Mouse (Mus musculus) heart, embryonic 16.5 days (tissue): Measurements from ENCODE around the gene Syne3. TPM values are rescaled to one million over a fixed set of nuclear protein-coding genes. Genes with fewer than 3 reads are reported as not detected.

Experiments
- ATAC-seq: fragments of 200-750 bp; cut with Nextera tagmentation; replicated peaks from 2 replicates; pipeline ENCODE4 v1.8.0; 2017; ENCODE audit warnings: moderate number of reproducible peaks; ENCODE audit not compliant: insufficient read depth, low FRiP score; ENCODE audit errors: extremely low read depth
- H3K27ac ChIP-seq: fragments of 300-500 bp; sonication (generic); 2 replicates; pipeline ENCODE4 v1.5.1; 2014; ENCODE audit warnings: mild to moderate bottlenecking, low read length, control low read depth, moderate library complexity
- H3K27me3 ChIP-seq: fragments of 300-500 bp; sonication (generic); 2 replicates; pipeline ENCODE4 v1.6.1; 2014; ENCODE audit warnings: low read length, mixed read lengths; ENCODE audit not compliant: control insufficient read depth, insufficient read depth
- H3K36me3 ChIP-seq: fragments of 300-500 bp; sonication (generic); 2 replicates; pipeline ENCODE4 v1.6.1; 2014; ENCODE audit not compliant: control insufficient read depth, insufficient read depth
- H3K4me1 ChIP-seq: fragments of 300-500 bp; sonication (generic); 2 replicates; pipeline ENCODE4 v1.6.1; 2014; ENCODE audit warnings: low read length, mixed read lengths; ENCODE audit not compliant: control insufficient read depth, insufficient read depth
- H3K4me2 ChIP-seq: fragments of 300-500 bp; sonication (generic); 2 replicates; pipeline ENCODE4 v1.6.1; 2014; ENCODE audit warnings: low read depth, mild to moderate bottlenecking, control low read depth, low read length
- H3K4me3 ChIP-seq: fragments of 300-500 bp; sonication (generic); 2 replicates; pipeline ENCODE4 v1.5.1; 2014; ENCODE audit warnings: mild to moderate bottlenecking, control low read depth, low read length
- H3K9ac ChIP-seq: fragments of 300-500 bp; sonication (generic); 2 replicates; pipeline ENCODE4 v1.6.1; 2014; ENCODE audit warnings: low read length, control low read depth
- H3K9me3 ChIP-seq: fragments of 300-500 bp; sonication (generic); replicated peaks from 2 replicates; pipeline ENCODE4 v1.6.1; 2016; ENCODE audit warnings: low read length; ENCODE audit not compliant: control insufficient read depth
- WGBS: fragments of 180-500 bp; shearing (Covaris S2); extraction: QIAGEN DNeasy Blood & Tissue Kit; methylation state at CpG from one replicate; pipeline ENCODE4 v1.1.7; 2014; 5-methylcytosine and 5-hydroxymethylcytosine counted together
- polyA plus RNA-seq: library from polyadenylated mRNA; unstranded; fragments of >200 nt; fragmentation: Nextera tagmentation; extraction: Ambion mirVana; gene quantifications from 2 replicates; pipeline ENCODE4 v1.2.1, GENCODE M21; 2015

Syne3 gene
- polyA plus RNA-seq, 1 experiment from 2014 or later = 1.9 TPM

- Histone ChIP-seq H3K4me1 (no peaks in the 10 kb centered on the region), H3K9me3 (no peaks in the 10 kb centered on the region), H3K27me3 (no peaks in the 10 kb centered on the region), H3K9ac (no peak overlapping the region), H3K4me3 (no peak overlapping the region), H3K4me2 (no peak overlapping the region), H3K27ac (no peak overlapping the region), H3K36me3 (no peaks in the 10 kb centered on the region)
- WGBS = 81% methylated on average over 7 of the region's 7 CpGs
- ATAC-seq = no peak
Measured at GRCm38 (mm10) chr12:104921071-104921470, 88.5 kb downstream of the Syne3 start.

DNA sequence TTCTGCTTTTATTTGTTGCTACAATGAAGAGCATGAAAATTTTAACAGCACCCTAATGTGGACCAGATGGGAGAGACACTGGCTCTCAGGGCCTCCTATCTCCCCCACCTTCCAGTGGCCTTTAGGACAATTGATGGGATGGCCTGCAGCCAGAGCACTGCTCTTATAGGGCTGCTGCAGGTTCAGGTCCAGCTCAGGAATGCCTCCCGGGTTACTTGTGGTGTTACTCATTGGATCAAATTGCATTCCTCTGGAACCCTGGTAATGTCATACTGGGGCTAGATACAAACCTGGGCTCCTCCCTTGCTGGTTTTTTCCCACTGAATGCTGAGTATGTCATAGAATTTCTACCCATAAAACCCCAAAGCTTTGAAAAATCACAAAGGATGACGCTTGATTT, 90.4 kb downstream of the Syne3 start:
- Histone ChIP-seq H3K4me3 (no peak overlapping the region), H3K4me2 (no peak overlapping the region), H3K9ac (no peak overlapping the region), H3K9me3 (no peaks in the 10 kb centered on the region), H3K27me3 (no peaks in the 10 kb centered on the region), H3K27ac (no peak overlapping the region), H3K4me1 (no peaks in the 10 kb centered on the region), H3K36me3 (no peaks in the 10 kb centered on the region)
- ATAC-seq = no peak
- WGBS = 63% methylated on average over 2 of the region's 2 CpGs

DNA sequence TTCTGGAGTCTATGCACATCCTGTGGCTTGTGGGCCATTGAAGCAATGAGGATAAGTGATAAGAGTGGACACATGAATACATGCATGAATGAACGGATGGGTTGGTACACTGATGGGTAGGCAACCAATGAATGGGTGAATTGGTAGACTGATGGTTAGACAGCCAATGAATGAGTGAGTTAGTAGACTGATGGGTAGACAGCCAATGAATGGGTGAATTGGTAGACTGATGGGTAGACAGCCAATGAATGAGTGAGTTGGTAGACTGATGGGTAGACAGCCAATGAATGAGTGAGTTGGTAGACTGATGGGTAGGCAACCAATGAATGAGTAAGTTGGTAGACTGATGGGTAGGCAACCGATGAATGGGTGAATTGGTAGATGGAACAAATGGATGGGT, 91.7 kb downstream of the Syne3 start:
- H3K27me3 ChIP-seq = no peaks in the 10 kb centered on the region
- H3K9me3 ChIP-seq = no peaks in the 10 kb centered on the region
- 93% methylated on average over 2 of the region's 2 CpGs for WGBS
- no peaks in the 10 kb centered on the region for H3K4me1 ChIP-seq
- H3K36me3 ChIP-seq = no peaks in the 10 kb centered on the region
- H3K27ac ChIP-seq = no peak overlapping the region
- H3K4me3 ChIP-seq = no peak overlapping the region
- H3K4me2 ChIP-seq = no peak overlapping the region
- no peak for ATAC-seq
- no peak overlapping the region for H3K9ac ChIP-seq

DNA sequence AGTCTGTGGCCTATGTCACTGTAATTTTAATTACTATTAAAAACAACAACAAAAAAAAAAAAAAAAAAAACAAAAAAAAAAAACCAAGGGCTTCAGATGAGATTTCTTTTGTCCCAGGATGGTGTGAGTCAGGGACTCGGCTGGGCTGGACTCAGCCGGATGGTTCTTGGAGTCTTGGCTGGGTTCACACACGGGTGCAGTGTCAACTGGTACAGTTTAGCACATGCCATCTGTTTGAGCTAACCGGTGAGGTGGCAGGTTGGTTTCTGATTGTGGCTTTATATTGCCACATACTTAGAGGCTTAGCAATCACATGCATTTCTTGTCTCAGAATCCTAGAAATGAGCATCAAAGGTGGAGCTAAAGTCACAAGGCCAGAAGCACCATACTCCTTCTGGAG, 92.3 kb downstream of the Syne3 start:
- Histone ChIP-seq H3K9ac (no peak overlapping the region), H3K36me3 (no peaks in the 10 kb centered on the region), H3K9me3 (no peaks in the 10 kb centered on the region), H3K4me2 (no peak overlapping the region), H3K4me1 (no peaks in the 10 kb centered on the region), H3K27ac (no peak overlapping the region), H3K27me3 (no peaks in the 10 kb centered on the region), H3K4me3 (no peak overlapping the region)
- WGBS = 84% methylated on average over 4 of the region's 4 CpGs
- ATAC-seq = no peak

- no peak for ATAC-seq
- 84% methylated on average over 8 of the region's 8 CpGs for WGBS
- H3K4me1 ChIP-seq = no peaks in the 10 kb centered on the region
- H3K36me3 ChIP-seq = no peaks in the 10 kb centered on the region
- no peak overlapping the region for H3K4me3 ChIP-seq
- H3K9ac ChIP-seq = no peak overlapping the region
- no peak overlapping the region for H3K4me2 ChIP-seq
- no peaks in the 10 kb centered on the region for H3K27me3 ChIP-seq
- no peak overlapping the region for H3K27ac ChIP-seq
- no peaks in the 10 kb centered on the region for H3K9me3 ChIP-seq
Measured at GRCm38 (mm10) chr12:104916776-104917175, 92.8 kb downstream of the Syne3 start.

- no peak for ATAC-seq
- H3K36me3 ChIP-seq = no peaks in the 10 kb centered on the region
- no peaks in the 10 kb centered on the region for H3K27me3 ChIP-seq
- WGBS = 72% methylated on average over 4 of the region's 4 CpGs
- H3K9me3 ChIP-seq = no peaks in the 10 kb centered on the region
- no peak overlapping the region for H3K4me3 ChIP-seq
- no peak overlapping the region for H3K27ac ChIP-seq
- no peak overlapping the region for H3K4me2 ChIP-seq
- H3K4me1 ChIP-seq = no peaks in the 10 kb centered on the region
- no peak overlapping the region for H3K9ac ChIP-seq
Measured at GRCm38 (mm10) chr12:104915681-104916080, 93.9 kb downstream of the Syne3 start.

DNA sequence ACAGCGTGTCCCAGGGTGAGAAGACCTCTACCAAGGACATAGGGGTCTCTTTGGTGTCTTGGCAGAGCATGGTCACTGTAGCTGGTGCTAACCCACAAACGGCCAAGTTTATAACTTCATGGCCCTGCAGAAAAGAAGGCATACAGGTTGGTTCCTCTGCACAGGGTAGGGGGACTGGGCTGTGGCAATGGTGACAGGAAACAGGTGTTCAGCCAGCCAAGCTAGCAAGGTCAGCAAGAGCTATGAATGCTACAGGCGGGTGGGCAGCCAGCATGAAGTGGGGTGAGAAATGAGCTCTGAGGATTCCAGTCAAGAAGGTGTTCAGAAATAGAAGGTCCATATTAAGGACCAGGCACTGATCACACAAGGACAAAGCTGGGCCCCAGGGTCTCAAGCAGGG, 96.6 kb downstream of the Syne3 start:
- H3K27me3 ChIP-seq = no peaks in the 10 kb centered on the region
- peaks cover 5% of the 10 kb centered on the region; the same call in 1 of the 2 replicates for H3K4me1 ChIP-seq
- H3K27ac ChIP-seq = no peak overlapping the region
- no peak overlapping the region for H3K4me3 ChIP-seq
- ATAC-seq = no peak
- WGBS = 69% methylated on average over 3 of the region's 3 CpGs
- H3K9ac ChIP-seq = no peak overlapping the region
- no peaks in the 10 kb centered on the region for H3K36me3 ChIP-seq
- no peaks in the 10 kb centered on the region for H3K9me3 ChIP-seq
- H3K4me2 ChIP-seq = no peak overlapping the region

DNA sequence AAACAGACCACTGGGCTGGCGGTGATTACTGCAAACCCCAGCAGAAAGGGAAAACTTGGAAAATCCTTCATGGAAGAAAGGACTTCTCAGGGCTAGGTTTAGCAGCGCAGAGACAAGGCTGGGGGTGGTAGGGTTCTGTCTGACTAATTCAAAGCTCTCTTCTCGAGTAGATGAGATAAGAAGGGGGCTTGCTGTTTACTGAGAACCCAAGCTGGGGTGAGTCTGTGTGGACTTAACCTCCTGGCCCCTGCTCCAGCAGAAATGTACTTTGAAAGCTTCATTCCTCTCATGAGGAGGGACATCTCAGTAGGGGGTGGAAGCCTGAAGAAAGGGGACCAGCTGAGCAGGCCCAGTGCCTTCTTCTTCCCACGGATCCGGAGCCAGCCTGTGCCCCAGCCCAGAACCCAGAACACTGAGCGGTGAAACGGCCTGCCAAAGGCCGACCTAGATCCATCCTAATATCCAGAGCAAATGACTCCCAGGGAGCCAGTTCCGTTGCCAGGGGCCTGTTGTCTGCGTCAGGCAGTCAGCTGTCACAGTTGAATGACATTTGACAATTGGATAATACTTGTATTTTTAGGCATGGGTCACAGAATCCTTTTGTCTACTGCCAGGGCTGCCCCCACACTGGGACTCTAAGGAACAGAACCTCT, 97.2 kb downstream of the Syne3 start:
- no peak overlapping the region for H3K27ac ChIP-seq
- no peak overlapping the region for H3K4me3 ChIP-seq
- no peaks in the 10 kb centered on the region for H3K36me3 ChIP-seq
- no peaks in the 10 kb centered on the region for H3K9me3 ChIP-seq
- H3K4me2 ChIP-seq = no peak overlapping the region
- no peaks in the 10 kb centered on the region for H3K27me3 ChIP-seq
- H3K4me1 ChIP-seq = peaks cover 7% of the 10 kb centered on the region; the same call in 1 of the 2 replicates
- WGBS = 53% methylated on average over 10 of the region's 10 CpGs
- no peak overlapping the region for H3K9ac ChIP-seq
- no peak for ATAC-seq

- ATAC-seq = no peak
- H3K9ac ChIP-seq = no peak overlapping the region
- H3K36me3 ChIP-seq = no peaks in the 10 kb centered on the region
- 84% methylated on average over 4 of the region's 4 CpGs for WGBS
- no peak overlapping the region for H3K27ac ChIP-seq
- peaks cover 7% of the 10 kb centered on the region; the same call in 1 of the 2 replicates for H3K4me1 ChIP-seq
- no peak overlapping the region for H3K4me3 ChIP-seq
- no peaks in the 10 kb centered on the region for H3K27me3 ChIP-seq
- no peak overlapping the region for H3K4me2 ChIP-seq
- 0 out of 2 replicates have a peak, but pooled peaks cover 2% of the 10 kb centered on the region for H3K9me3 ChIP-seq
Measured at GRCm38 (mm10) chr12:104909750-104910149, 99.9 kb downstream of the Syne3 start.
